Comparison of ENCODE assay signal across 8 mouse cellular contexts in the genomic region with DNA sequence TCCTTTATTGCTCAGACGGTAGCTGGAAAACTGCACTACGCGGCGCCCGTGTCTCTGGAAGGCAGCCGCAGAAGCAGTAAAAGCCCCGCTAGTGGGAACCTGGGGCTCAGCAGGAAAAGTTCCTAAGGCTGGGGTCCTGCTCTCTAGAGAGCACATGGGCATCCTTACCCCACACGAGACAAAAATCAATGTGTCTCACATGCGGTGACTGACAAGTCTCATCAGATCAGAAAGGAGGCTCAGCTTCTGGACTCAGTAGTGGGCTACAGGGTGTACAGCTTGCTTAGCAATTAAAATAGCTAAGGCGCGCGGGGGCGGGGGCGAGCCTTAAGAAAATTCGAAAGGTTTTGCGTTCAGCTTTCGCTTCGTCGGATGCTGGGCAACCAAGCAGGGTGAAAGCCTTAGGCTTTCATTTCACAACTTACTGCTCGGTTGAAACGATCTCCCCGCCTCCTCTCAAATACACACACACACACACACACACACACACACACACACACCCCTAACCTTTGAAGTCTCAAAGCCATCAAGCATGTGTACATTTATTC. TPM values are rescaled to one million over a fixed set of nuclear protein-coding genes. Genes with fewer than 3 reads are reported as not detected.
DNase-seq lines count a peak whose midpoint lies in the region; TF ChIP-seq lines count a peak whose summit lies in the region.

No protein-coding gene starts in this region.

- no peak for DNase-seq in layer of hippocampus, adult 2 months (ENCODE audit: low spot score in 2 of 2)
- no peak for DNase-seq in layer of hippocampus, adult 8-10 months (ENCODE audit: low spot score in 2 of 2)
- DNase-seq in gastrocnemius, postnatal 4 days (ENCODE audit: low spot score in 2 of 2): peak; percentile 25 to 48
- DNase-seq in induced T-regulatory cell, adult 2 months (ENCODE audit: low read depth): peak; percentile 40
- DNase-seq in liver, adult 2 months (ENCODE audit: extremely low read depth, low read depth, low spot score): peak; percentile 10
- DNase-seq in c-Kit-positive CD71-positive TER-119-positive erythroid progenitor cells, embryonic 14.5 days (ENCODE audit: low spot score): no peak

- H3ac ChIP-seq in myocyte (ENCODE audit: control insufficient read depth, insufficient read length): peak overlapping the region; percentile 34

- H3K4me1 ChIP-seq in bone marrow, adult 2 months (ENCODE audit: control insufficient read depth, insufficient read depth, low read length): no peaks in the 10 kb centered on the region
- H3K4me1 ChIP-seq in liver, adult 2 months (ENCODE audit: control insufficient read depth, insufficient read depth, low read length): no peaks in the 10 kb centered on the region

- peak overlapping the region; percentile 12 for H3K27ac ChIP-seq in layer of hippocampus, adult 2 months
- no peak overlapping the region for H3K27ac ChIP-seq in bone marrow, adult 2 months (ENCODE audit: control insufficient read depth, insufficient read depth, low read depth, low read length, poor library complexity)
- H3K27ac ChIP-seq in liver, adult 2 months (replicated peaks; ENCODE audit: insufficient read depth, low read depth, low read length): no peak overlapping the region

- H3K79me2 ChIP-seq in liver, adult 2 months (ENCODE audit: control insufficient read depth, insufficient read depth, low read length): no peaks in the 10 kb centered on the region
- no peaks in the 10 kb centered on the region for H3K79me2 ChIP-seq in myocyte (ENCODE audit: control insufficient read depth, insufficient read depth)

- peaks cover 31% of the 10 kb centered on the region for H3K27me3 ChIP-seq in liver, adult 2 months (ENCODE audit: control insufficient read depth, insufficient read depth, low read length)
- H3K27me3 ChIP-seq in myocyte (ENCODE audit: control insufficient read depth, insufficient read depth, insufficient read length): peaks cover 17% of the 10 kb centered on the region

- TF ChIP-seq CTCF in layer of hippocampus, adult 2 months (conservative IDR thresholded peaks at IDR 0.05): no peak
- TF ChIP-seq CTCF in bone marrow, adult 2 months (IDR thresholded peaks at IDR 0.05; ENCODE audit: control insufficient read depth, insufficient read depth, low read length): no peak
- TF ChIP-seq CTCF in liver, adult 2 months (IDR thresholded peaks at IDR 0.05; ENCODE audit: low read depth, low read length): no peak

- no peak for TF ChIP-seq POLR2A in bone marrow, adult 2 months (IDR thresholded peaks at IDR 0.05; ENCODE audit: borderline replicate concordance, control insufficient read depth, low read depth, low read length)
- no peak for TF ChIP-seq POLR2A in liver, adult 2 months (IDR thresholded peaks at IDR 0.05; ENCODE audit: extremely low read depth, insufficient read depth, low read length)
- no peak for TF ChIP-seq POLR2A in myocyte (IDR thresholded peaks at IDR 0.05; ENCODE audit: insufficient read length, low read depth)

- WGBS in bone marrow, adult 2 months: 1% methylated on average over 22 of the region's 22 CpGs
- WGBS in liver, adult 2 months: 2% methylated on average over 22 of the region's 22 CpGs

- peak overlapping the region; percentile 32; the same call in 1 of the 2 replicates for H3K4me3 ChIP-seq in layer of hippocampus, adult 2 months
- H3K4me3 ChIP-seq in bone marrow, adult 2 months (replicated peaks; ENCODE audit: control insufficient read depth, low read depth, low read length): peak overlapping the region; percentile 29
- peak overlapping the region; percentile 35; the same call in 1 of the 2 replicates for H3K4me3 ChIP-seq in liver, adult 2 months (ENCODE audit: insufficient read depth, low read depth, low read length)
- H3K4me3 ChIP-seq in myocyte: peak overlapping the region; percentile 37

- H3K9ac ChIP-seq in liver, adult 2 months (ENCODE audit: low read depth, low read length): no peak overlapping the region; the same call in 1 of the 2 replicates

- H3K36me3 ChIP-seq in liver, adult 2 months (ENCODE audit: control insufficient read depth, insufficient read depth, low read length): no peaks in the 10 kb centered on the region
- no peaks in the 10 kb centered on the region for H3K36me3 ChIP-seq in myocyte (ENCODE audit: control insufficient read depth, insufficient read depth)

- peak overlapping the region; percentile 99 for H3K4me2 ChIP-seq in myocyte (ENCODE audit: low read depth)

TF ChIP-seq in myocyte, 11 proteins besides CTCF, POLR2A, EP300 and RAD21:
- no peak for TF ChIP-seq REST (IDR thresholded peaks at IDR 0.05; ENCODE audit: insufficient read depth, insufficient read length)
- no peak for TF ChIP-seq MYOD1 (IDR thresholded peaks at IDR 0.05; ENCODE audit: control insufficient read depth in 1 of 3, insufficient read length in 2 of 3, low read depth in 2 of 3)
- TF ChIP-seq POLR2AphosphoS2 (IDR thresholded peaks at IDR 0.05; ENCODE audit: insufficient read length, low read depth): no peak
- no peak for TF ChIP-seq MAX (IDR thresholded peaks at IDR 0.05; ENCODE audit: low read depth)
- TF ChIP-seq E2F4 (IDR thresholded peaks at IDR 0.05; ENCODE audit: insufficient read depth): no peak
- no peak for TF ChIP-seq SRF (IDR thresholded peaks at IDR 0.05; ENCODE audit: control insufficient read depth, insufficient read length, low read depth)
- TF ChIP-seq MYOG (IDR thresholded peaks at IDR 0.05; ENCODE audit: control insufficient read depth in 1 of 3, insufficient read depth in 1 of 3, insufficient read length in 2 of 3, low read depth in 2 of 3): no peak
- no peak for TF ChIP-seq TCF12 (IDR thresholded peaks at IDR 0.05; ENCODE audit: insufficient read depth, poor library complexity, severe bottlenecking)
- TF ChIP-seq TCF3 (IDR thresholded peaks at IDR 0.05; ENCODE audit: insufficient read length, low read depth): no peak
- no peak for TF ChIP-seq USF1 (IDR thresholded peaks at IDR 0.05; ENCODE audit: low read depth)
- no peak for TF ChIP-seq CEBPB (IDR thresholded peaks at IDR 0.05; ENCODE audit: insufficient read depth, poor library complexity, severe bottlenecking)

RNA-seq across cellular contexts. Expression of gene Mecom, which starts 40.7 kb away (rescaled TPM):
- 1 to 10 TPM; 3.3 to 3.5 TPM for total RNA-seq in layer of hippocampus, adult 2 months (2021)
- total RNA-seq in layer of hippocampus, adult 8-10 months (2022): 1 to 10 TPM; 2.2 to 5.5 (median 4.5) TPM
- 0.70 and 1.4 TPM in 2 replicates for polyA plus RNA-seq in bone marrow, adult 2 months (2011; ENCODE audit: insufficient read depth, insufficient read length, low replicate concordance, missing spikeins)
- 10 to 100 TPM; 15.6 to 18.0 TPM for total RNA-seq in gastrocnemius, postnatal 4 days (2021)
- 1.4 and 3.0 TPM in 2 replicates for total RNA-seq in liver, adult 2 months (2014; rRNA removed)
- 0.26 and 0.39 TPM in 2 replicates for polyA plus RNA-seq in liver, adult 2 months (2012; rRNA removed)
- 1.8 TPM for polyA plus RNA-seq in myocyte (2012; fragmentation: generic; extraction: Trizol)

Comparison
In these comparisons a context has a peak if more than half of its experiments do, and no peak if none do; other contexts are left out.
1. DNase-seq: peak in gastrocnemius, postnatal 4 days (2 of 2), induced T-regulatory cell, adult 2 months (single experiment) and liver, adult 2 months (single experiment); none in layer of hippocampus, adult 2 months (0 of 2), layer of hippocampus, adult 8-10 months (0 of 2) and c-Kit-positive CD71-positive TER-119-positive erythroid progenitor cells, embryonic 14.5 days (single experiment).
2. Peak in every context shown above with its lines, with median percentiles within 50 percentile points of each other: H3K4me3 ChIP-seq.